Mouse (Mus musculus): Measurements from ENCODE around the gene Adgra3. TPM values are rescaled to one million over a fixed set of nuclear protein-coding genes. Genes with fewer than 3 reads are reported as not detected.

The Adgra3 gene
- polyA plus RNA-seq, 1 experiment = 10.6 TPM

- Histone ChIP-seq H3K27ac (ENCODE audit: insufficient read depth, low read length) (no peak overlapping the region), H3K27me3 (ENCODE audit: control insufficient read depth, insufficient read depth, low read length) (no peaks in the 10 kb centered on the region), H3K4me3 (replicated peaks; ENCODE audit: insufficient read depth, low read depth, low read length) (no peak overlapping the region), H3K4me1 (ENCODE audit: control insufficient read depth, insufficient read depth, low read length) (no peaks in the 10 kb centered on the region)
- peak; percentile 28 to 38 for DNase-seq
- 77% methylated on average over 6 of the region's 6 CpGs for WGBS
- TF ChIP-seq CTCF (IDR thresholded peaks at IDR 0.05; ENCODE audit: borderline replicate concordance, insufficient read depth, low read depth, low read length) = no peak
- no peak for TF ChIP-seq POLR2A (IDR thresholded peaks at IDR 0.05; ENCODE audit: borderline replicate concordance, insufficient read depth, low read length)
Observed at GRCm38 (mm10) chr5:50031288-50031687, 27.5 kb downstream of the Adgra3 start.

GRCm38 (mm10) chr5:50029662-50030061, 29.1 kb downstream of the Adgra3 start:
- no peaks in the 10 kb centered on the region for H3K4me1 ChIP-seq (ENCODE audit: control insufficient read depth, insufficient read depth, low read length)
- H3K4me3 ChIP-seq (replicated peaks; ENCODE audit: insufficient read depth, low read depth, low read length) = no peak overlapping the region
- no peak for DNase-seq
- H3K27me3 ChIP-seq (ENCODE audit: control insufficient read depth, insufficient read depth, low read length) = no peaks in the 10 kb centered on the region
- TF ChIP-seq CTCF (IDR thresholded peaks at IDR 0.05; ENCODE audit: borderline replicate concordance, insufficient read depth, low read depth, low read length) (no peak), POLR2A (IDR thresholded peaks at IDR 0.05; ENCODE audit: borderline replicate concordance, insufficient read depth, low read length) (no peak)
- no peak overlapping the region for H3K27ac ChIP-seq (ENCODE audit: insufficient read depth, low read length)
- 96% methylated on average over 6 of the region's 6 CpGs for WGBS

GRCm38 (mm10) chr5:50027561-50027960, 31.2 kb downstream of the Adgra3 start:
- DNase-seq = no peak
- 38% methylated on average over 5 of the region's 5 CpGs for WGBS
- H3K27ac ChIP-seq (ENCODE audit: insufficient read depth, low read length) = no peak overlapping the region
- TF ChIP-seq CTCF (IDR thresholded peaks at IDR 0.05; ENCODE audit: borderline replicate concordance, insufficient read depth, low read depth, low read length) (no peak), POLR2A (IDR thresholded peaks at IDR 0.05; ENCODE audit: borderline replicate concordance, insufficient read depth, low read length) (no peak)
- no peaks in the 10 kb centered on the region for H3K4me1 ChIP-seq (ENCODE audit: control insufficient read depth, insufficient read depth, low read length)
- H3K27me3 ChIP-seq (ENCODE audit: control insufficient read depth, insufficient read depth, low read length) = no peaks in the 10 kb centered on the region
- no peak overlapping the region for H3K4me3 ChIP-seq (replicated peaks; ENCODE audit: insufficient read depth, low read depth, low read length)

- Histone ChIP-seq H3K27ac (ENCODE audit: insufficient read depth, low read length) (no peak overlapping the region), H3K27me3 (ENCODE audit: control insufficient read depth, insufficient read depth, low read length) (no peaks in the 10 kb centered on the region), H3K4me1 (ENCODE audit: control insufficient read depth, insufficient read depth, low read length) (no peaks in the 10 kb centered on the region), H3K4me3 (replicated peaks; ENCODE audit: insufficient read depth, low read depth, low read length) (no peak overlapping the region)
- TF ChIP-seq CTCF (IDR thresholded peaks at IDR 0.05; ENCODE audit: borderline replicate concordance, insufficient read depth, low read depth, low read length) (no peak), POLR2A (IDR thresholded peaks at IDR 0.05; ENCODE audit: borderline replicate concordance, insufficient read depth, low read length) (no peak)
- DNase-seq = no peak
- WGBS = 72% methylated on average over 7 of the region's 7 CpGs
Observed at GRCm38 (mm10) chr5:50027001-50027400, 31.8 kb downstream of the Adgra3 start.

- no peaks in the 10 kb centered on the region for H3K27me3 ChIP-seq (ENCODE audit: control insufficient read depth, insufficient read depth, low read length)
- WGBS = 90% methylated on average over 3 of the region's 3 CpGs
- H3K4me1 ChIP-seq (ENCODE audit: control insufficient read depth, insufficient read depth, low read length) = no peaks in the 10 kb centered on the region
- no peak overlapping the region for H3K27ac ChIP-seq (ENCODE audit: insufficient read depth, low read length)
- no peak for DNase-seq
- TF ChIP-seq CTCF (IDR thresholded peaks at IDR 0.05; ENCODE audit: borderline replicate concordance, insufficient read depth, low read depth, low read length) (no peak), POLR2A (IDR thresholded peaks at IDR 0.05; ENCODE audit: borderline replicate concordance, insufficient read depth, low read length) (no peak)
- H3K4me3 ChIP-seq (replicated peaks; ENCODE audit: insufficient read depth, low read depth, low read length) = no peak overlapping the region
Observed at GRCm38 (mm10) chr5:50026148-50026547, 32.7 kb downstream of the Adgra3 start.

- Histone ChIP-seq H3K27ac (ENCODE audit: insufficient read depth, low read length) (no peak overlapping the region), H3K4me1 (ENCODE audit: control insufficient read depth, insufficient read depth, low read length) (no peaks in the 10 kb centered on the region), H3K4me3 (replicated peaks; ENCODE audit: insufficient read depth, low read depth, low read length) (no peak overlapping the region), H3K27me3 (ENCODE audit: control insufficient read depth, insufficient read depth, low read length) (no peaks in the 10 kb centered on the region)
- no peak for TF ChIP-seq POLR2A (IDR thresholded peaks at IDR 0.05; ENCODE audit: borderline replicate concordance, insufficient read depth, low read length)
- no peak for TF ChIP-seq CTCF (IDR thresholded peaks at IDR 0.05; ENCODE audit: borderline replicate concordance, insufficient read depth, low read depth, low read length)
- 90% methylated on average over 6 of the region's 6 CpGs for WGBS
- DNase-seq = no peak
Observed at GRCm38 (mm10) chr5:50024097-50024496, 34.7 kb downstream of the Adgra3 start.

- Histone ChIP-seq H3K4me3 (replicated peaks; ENCODE audit: insufficient read depth, low read depth, low read length) (no peak overlapping the region), H3K27ac (ENCODE audit: insufficient read depth, low read length) (no peak overlapping the region), H3K27me3 (ENCODE audit: control insufficient read depth, insufficient read depth, low read length) (no peaks in the 10 kb centered on the region), H3K4me1 (ENCODE audit: control insufficient read depth, insufficient read depth, low read length) (no peaks in the 10 kb centered on the region)
- DNase-seq = no peak
- TF ChIP-seq CTCF (IDR thresholded peaks at IDR 0.05; ENCODE audit: borderline replicate concordance, insufficient read depth, low read depth, low read length) = no peak
- no peak for TF ChIP-seq POLR2A (IDR thresholded peaks at IDR 0.05; ENCODE audit: borderline replicate concordance, insufficient read depth, low read length)
- WGBS = 94% methylated on average over 5 of the region's 5 CpGs
Observed at GRCm38 (mm10) chr5:50015987-50016587, 42.7 kb downstream of the Adgra3 start.

- 82% methylated on average over 5 of the region's 5 CpGs for WGBS
- no peak for DNase-seq
- no peak overlapping the region for H3K27ac ChIP-seq (ENCODE audit: insufficient read depth, low read length)
Observed at GRCm38 (mm10) chr5:50015147-50015697, 43.6 kb downstream of the Adgra3 start.

More at GRCm38 (mm10) chr5:50015147-50015697, 43.6 kb downstream of the Adgra3 start:
- H3K27me3 ChIP-seq (ENCODE audit: control insufficient read depth, insufficient read depth, low read length) = no peaks in the 10 kb centered on the region
- no peaks in the 10 kb centered on the region for H3K4me1 ChIP-seq (ENCODE audit: control insufficient read depth, insufficient read depth, low read length)
- TF ChIP-seq POLR2A (IDR thresholded peaks at IDR 0.05; ENCODE audit: borderline replicate concordance, insufficient read depth, low read length) = no peak
- TF ChIP-seq CTCF (IDR thresholded peaks at IDR 0.05; ENCODE audit: borderline replicate concordance, insufficient read depth, low read depth, low read length) = no peak
- no peak overlapping the region for H3K4me3 ChIP-seq (replicated peaks; ENCODE audit: insufficient read depth, low read depth, low read length)

Measured in cerebellum, adult 2 months (tissue).